Mouse (Mus musculus) ES-E14 (cell line): ENCODE data around the gene Erv3.

ENCODE experiments used
- CHD2 ChIP-seq: IDR thresholded peaks from 2 replicates; pipeline ENCODE4 v1.6.1; 2014; ENCODE audit warnings: mild to moderate bottlenecking, low read depth, low read length, inconsistent platforms
- MAFK ChIP-seq: IDR thresholded peaks from 2 replicates; pipeline ENCODE4 v1.6.1; 2014; ENCODE audit warnings: mild to moderate bottlenecking, low read depth, low read length, inconsistent platforms; ENCODE audit not compliant: insufficient read depth
- ZNF384 ChIP-seq: IDR thresholded peaks from 2 replicates; pipeline ENCODE4 v1.6.1; 2012; ENCODE audit warnings: low read depth, low read length, inconsistent platforms

DNA sequence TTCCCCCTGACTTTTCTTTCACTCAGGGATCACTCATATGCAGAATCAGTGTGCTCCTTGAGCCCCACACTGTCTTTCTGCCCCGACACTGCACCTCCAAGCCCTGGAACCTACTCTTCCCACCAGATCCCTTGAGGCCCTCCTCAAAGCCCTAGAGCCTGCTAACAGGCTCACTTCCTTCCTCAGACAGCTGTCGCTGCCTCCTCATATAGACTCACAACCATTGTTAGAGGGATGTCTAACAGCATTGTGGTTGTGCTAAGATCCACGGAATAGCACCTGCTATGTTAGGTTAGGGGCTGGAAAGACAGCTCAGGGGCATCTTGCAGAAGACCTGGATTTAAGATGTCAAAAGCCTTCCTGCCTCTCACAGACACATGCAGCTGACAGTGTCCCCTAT lies 37.1 kb downstream of the Erv3 start:
- TF ChIP-seq ZNF384, result no peak
- no peak for TF ChIP-seq MAFK
- no peak for TF ChIP-seq CHD2
